Mouse (Mus musculus) hindbrain, embryonic 16.5 days (tissue): ENCODE measurements around the gene Mkrn2os. TPM values are rescaled to one million over a fixed set of nuclear protein-coding genes. Genes with fewer than 3 reads are reported as not detected.
A peak's percentile ranks its signal among the peaks of the same experiment; 100 is the strongest.

Experiments used
- ATAC-seq: fragments of 200-750 bp; cut with Nextera tagmentation; 2 replicates; pipeline ENCODE4 v1.8.0; 2017; ENCODE audit warnings: moderate TSS enrichment, moderate library complexity
- H3K27ac ChIP-seq: fragments of 300-500 bp; sonication (generic); 2 replicates; pipeline ENCODE4 v1.5.1; 2014; ENCODE audit warnings: low read depth, mild to moderate bottlenecking, control low read depth, low read length, moderate library complexity
- H3K27me3 ChIP-seq: fragments of 300-500 bp; sonication (generic); replicated peaks from 2 replicates; pipeline ENCODE4 v1.6.1; 2014; ENCODE audit warnings: low read length; ENCODE audit not compliant: control insufficient read depth, insufficient read depth
- H3K36me3 ChIP-seq: fragments of 300-500 bp; sonication (generic); 2 replicates; pipeline ENCODE4 v1.6.1; 2014; ENCODE audit warnings: mild to moderate bottlenecking, low read length, moderate library complexity, mixed read lengths; ENCODE audit not compliant: control insufficient read depth, insufficient read depth
- H3K4me1 ChIP-seq: fragments of 300-500 bp; sonication (generic); 2 replicates; pipeline ENCODE4 v1.6.1; 2014; ENCODE audit warnings: low read depth, low read length; ENCODE audit not compliant: control insufficient read depth, insufficient read depth
- H3K4me2 ChIP-seq: fragments of 300-500 bp; sonication (generic); 2 replicates; pipeline ENCODE4 v1.6.1; 2014; ENCODE audit warnings: mild to moderate bottlenecking, low read length, control low read depth, moderate library complexity
- H3K4me3 ChIP-seq: fragments of 300-500 bp; sonication (generic); 2 replicates; pipeline ENCODE4 v1.5.1; 2014; ENCODE audit warnings: mild to moderate bottlenecking, low read length, control low read depth, moderate library complexity
- H3K9ac ChIP-seq: fragments of 300-500 bp; sonication (generic); 2 replicates; pipeline ENCODE4 v1.6.1; 2014; ENCODE audit warnings: low read depth, mild to moderate bottlenecking, control low read depth, low read length, moderate library complexity
- H3K9me3 ChIP-seq: fragments of 300-500 bp; sonication (generic); 2 replicates; pipeline ENCODE4 v1.6.1; 2014; ENCODE audit warnings: mild to moderate bottlenecking, low read length, moderate library complexity; ENCODE audit not compliant: control insufficient read depth
- WGBS: fragments of 180-500 bp; shearing (Covaris S2); extraction: QIAGEN DNeasy Blood & Tissue Kit; methylation state at CpG from one replicate; pipeline ENCODE4 v1.1.7; 2014; 5-methylcytosine and 5-hydroxymethylcytosine counted together
- polyA plus RNA-seq: library from polyadenylated mRNA; unstranded; fragments of >200 nt; fragmentation: Nextera tagmentation; extraction: Ambion mirVana; gene quantifications from 2 replicates; pipeline ENCODE4 v1.2.1, GENCODE M21; 2015

Gene Mkrn2os
- polyA plus RNA-seq, 1 experiment from 2014 or later = 0.29 TPM

- no peaks in the 10 kb centered on the region; the same call in 1 of the 2 replicates for H3K4me1 ChIP-seq
- H3K9me3 ChIP-seq = no peaks in the 10 kb centered on the region
- no peak overlapping the region for H3K4me2 ChIP-seq
- WGBS = 96% methylated on average over 5 of the region's 5 CpGs
- no peak overlapping the region for H3K27ac ChIP-seq
- H3K9ac ChIP-seq = no peak overlapping the region
- H3K27me3 ChIP-seq = no peaks in the 10 kb centered on the region
- no peak for ATAC-seq
- no peak overlapping the region for H3K4me3 ChIP-seq
- peaks cover 17% of the 10 kb centered on the region for H3K36me3 ChIP-seq
Measured at GRCm38 (mm10) chr6:115610301-115610700, 17.9 kb upstream of the Mkrn2os start.

- WGBS = 63% methylated on average over 3 of the region's 3 CpGs
- Histone ChIP-seq H3K27ac (no peak overlapping the region), H3K4me3 (no peak overlapping the region)
Measured at GRCm38 (mm10) chr6:115609121-115609520, 16.7 kb upstream of the Mkrn2os start.

GRCm38 (mm10) chr6:115607429-115607828, 15.1 kb upstream of the Mkrn2os start:
- Histone ChIP-seq H3K9ac (no peak overlapping the region), H3K4me3 (no peak overlapping the region), H3K27ac (no peak overlapping the region), H3K36me3 (peaks cover 4% of the 10 kb centered on the region; the same call in 1 of the 2 replicates), H3K4me1 (peaks cover 7% of the 10 kb centered on the region), H3K9me3 (no peaks in the 10 kb centered on the region), H3K4me2 (no peak overlapping the region), H3K27me3 (no peaks in the 10 kb centered on the region)
- no peak for ATAC-seq
- WGBS = 65% methylated on average over 4 of the region's 4 CpGs

More at GRCm38 (mm10) chr6:115609121-115609520, 16.7 kb upstream of the Mkrn2os start:
- peaks cover 10% of the 10 kb centered on the region for H3K36me3 ChIP-seq
- no peak for ATAC-seq
- H3K4me1 ChIP-seq = no peaks in the 10 kb centered on the region; the same call in 1 of the 2 replicates
- no peak overlapping the region for H3K4me2 ChIP-seq
- no peaks in the 10 kb centered on the region for H3K9me3 ChIP-seq
- no peaks in the 10 kb centered on the region for H3K27me3 ChIP-seq
- H3K9ac ChIP-seq = no peak overlapping the region

GRCm38 (mm10) chr6:115606461-115606860, 14.1 kb upstream of the Mkrn2os start:
- no peak for ATAC-seq
- no peaks in the 10 kb centered on the region for H3K27me3 ChIP-seq
- H3K4me1 ChIP-seq = peaks cover 9% of the 10 kb centered on the region
- H3K9ac ChIP-seq = no peak overlapping the region
- WGBS = 83% methylated on average over 1 of the region's 1 CpGs
- H3K27ac ChIP-seq = no peak overlapping the region
- H3K4me3 ChIP-seq = no peak overlapping the region
- H3K36me3 ChIP-seq = no peaks in the 10 kb centered on the region; the same call in 1 of the 2 replicates
- no peak overlapping the region for H3K4me2 ChIP-seq
- H3K9me3 ChIP-seq = no peaks in the 10 kb centered on the region

- under 1% methylated on average over 51 of the region's 61 CpGs for WGBS
- Histone ChIP-seq H3K27ac (peak within 1 kb of the TSS; percentile 85), H3K4me2 (peak within 1 kb of the TSS; percentile 90), H3K9me3 (no peaks in the 10 kb centered on the region), H3K4me3 (peak within 1 kb of the TSS; percentile 80), H3K27me3 (no peaks in the 10 kb centered on the region), H3K36me3 (no peaks in the 10 kb centered on the region), H3K9ac (peak within 1 kb of the TSS; percentile 92), H3K4me1 (peaks cover 9% of the 10 kb centered on the region)
- ATAC-seq = peak; percentile 93
Measured at GRCm38 (mm10) chr6:115601715-115602523, 9.5 kb upstream of the Mkrn2os start, which contains the start of gene Mkrn2. Gene Mkrn2 (plus strand): TSS chr6:115601902.

GRCm38 (mm10) chr6:115601322-115601714, 8.9 kb upstream of the Mkrn2os start:
- H3K4me2 ChIP-seq = peak overlapping the region; percentile 90
- no peak overlapping the region for H3K27ac ChIP-seq
- H3K27me3 ChIP-seq = no peaks in the 10 kb centered on the region
- H3K9ac ChIP-seq = no peak overlapping the region
- no peaks in the 10 kb centered on the region for H3K36me3 ChIP-seq
- H3K9me3 ChIP-seq = no peaks in the 10 kb centered on the region
- peak overlapping the region; percentile 80 for H3K4me3 ChIP-seq
- ATAC-seq = peak; percentile 22; the same call in 1 of the 2 replicates
- peaks cover 9% of the 10 kb centered on the region for H3K4me1 ChIP-seq
- 55% methylated on average over 4 of the region's 4 CpGs for WGBS

- Histone ChIP-seq H3K4me3 (no peak overlapping the region), H3K9ac (no peak overlapping the region), H3K27me3 (no peaks in the 10 kb centered on the region), H3K27ac (no peak overlapping the region), H3K36me3 (no peaks in the 10 kb centered on the region), H3K4me1 (no peaks in the 10 kb centered on the region), H3K4me2 (no peak overlapping the region), H3K9me3 (no peaks in the 10 kb centered on the region)
- no peak for ATAC-seq
- WGBS = 66% methylated on average over 3 of the region's 3 CpGs
Measured at GRCm38 (mm10) chr6:115595667-115596066, 3.3 kb upstream of the Mkrn2os start.

- Histone ChIP-seq H3K9me3 (no peaks in the 10 kb centered on the region), H3K27ac (no peak overlapping the region), H3K27me3 (no peaks in the 10 kb centered on the region), H3K4me3 (no peak overlapping the region), H3K4me2 (no peak overlapping the region), H3K4me1 (no peaks in the 10 kb centered on the region), H3K9ac (no peak overlapping the region), H3K36me3 (no peaks in the 10 kb centered on the region)
- 80% methylated on average over 3 of the region's 3 CpGs for WGBS
- no peak for ATAC-seq
Measured at GRCm38 (mm10) chr6:115594463-115594862, 2.1 kb upstream of the Mkrn2os start.

GRCm38 (mm10) chr6:115593252-115593651, 876 bp upstream of the Mkrn2os start:
- Histone ChIP-seq H3K4me3 (no peak overlapping the region), H3K4me2 (no peak overlapping the region), H3K9me3 (no peaks in the 10 kb centered on the region), H3K36me3 (no peaks in the 10 kb centered on the region), H3K27me3 (no peaks in the 10 kb centered on the region), H3K9ac (no peak overlapping the region), H3K27ac (no peak overlapping the region), H3K4me1 (no peaks in the 10 kb centered on the region)
- ATAC-seq = no peak
- 69% methylated on average over 4 of the region's 4 CpGs for WGBS
